Mouse (Mus musculus) lung, postnatal 4 days (tissue): Measurements from ENCODE around the gene Sparc.

Experiments used
- DNase-seq, 2 experiments: peaks; one replicate each; pipeline ENCODE4 v3.0.0; 2021

The Sparc gene

GRCm38 (mm10) chr11:55422978-55423377, at the start of gene Sparc:
TSS of gene Sparc (minus strand) at chr11:55423183.
- no peak for DNase-seq

GRCm38 (mm10) chr11:55471467-55471866, 48.5 kb upstream of the Sparc start:
- no peak for DNase-seq

DNA sequence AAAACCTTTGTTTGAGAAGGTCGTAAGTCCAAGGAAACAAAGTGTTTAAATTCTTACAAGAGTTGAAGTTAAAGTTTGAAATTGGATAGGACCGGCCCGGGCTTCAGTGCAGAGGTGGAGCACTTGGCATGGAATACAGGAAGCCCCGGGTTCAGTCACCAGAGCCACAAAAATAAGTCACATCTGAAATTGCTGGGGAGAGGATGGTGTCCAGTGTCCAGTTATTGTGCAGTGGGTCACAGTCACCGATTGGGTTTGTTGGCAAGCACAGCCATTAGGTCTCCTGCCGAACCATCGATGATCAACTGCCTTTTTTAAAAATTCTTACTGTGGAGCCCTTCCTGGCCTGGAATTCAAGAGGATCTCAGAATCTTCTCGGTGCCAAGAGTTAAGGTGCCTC, 47.8 kb upstream of the Sparc start:
- no peak for DNase-seq

GRCm38 (mm10) chr11:55469923-55470691, 47.1 kb upstream of the Sparc start:
- DNase-seq: no peak

GRCm38 (mm10) chr11:55469048-55469843, 46.3 kb upstream of the Sparc start, which contains the start of gene G3bp1:
TSS of gene G3bp1 (plus strand) at chr11:55469685.
- peak; percentile 100 for DNase-seq

DNA sequence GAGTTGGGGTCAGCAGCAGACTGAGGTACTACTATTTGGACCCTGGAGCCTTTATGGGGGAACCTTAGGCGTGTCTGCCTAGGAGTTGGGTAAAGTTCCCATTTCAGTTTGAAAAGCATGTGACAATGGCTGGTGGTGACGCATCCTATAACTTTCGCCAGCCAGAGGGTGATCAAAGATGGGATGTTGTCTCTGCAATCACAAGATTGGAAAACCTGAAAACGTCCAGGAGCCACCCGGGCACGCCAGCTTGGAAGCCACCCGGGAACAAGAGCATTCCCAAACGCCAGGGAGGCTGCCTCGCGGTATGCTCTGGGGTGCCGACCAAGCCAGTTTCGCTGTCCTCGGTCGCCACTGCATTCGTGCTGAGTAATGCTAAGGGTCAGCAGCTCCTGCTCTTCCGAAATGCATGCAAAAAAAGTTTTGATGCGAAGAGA, 45.6 kb upstream of the Sparc start:
- no peak for DNase-seq

DNA sequence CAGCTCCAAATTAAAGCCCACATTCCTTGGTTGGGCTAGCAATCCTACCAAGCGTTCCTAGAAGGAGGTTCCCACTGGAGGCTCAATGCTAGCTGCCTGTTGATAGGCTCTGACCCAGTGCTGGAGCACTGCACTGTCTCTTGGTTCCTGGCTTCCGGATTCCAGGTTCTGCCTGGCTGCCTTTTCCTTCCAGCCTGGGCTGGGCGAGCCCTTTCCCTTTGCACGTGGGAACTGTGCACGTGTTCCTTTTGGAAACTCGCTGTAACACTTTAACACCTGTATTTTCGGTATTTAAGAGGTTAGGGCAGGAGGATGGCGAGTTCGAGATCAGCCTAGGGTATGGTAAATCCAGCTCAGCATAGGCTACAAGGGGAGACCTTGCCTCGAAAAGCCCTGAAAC, 45.0 kb upstream of the Sparc start:
- DNase-seq: peak; percentile 22 to 43

DNA sequence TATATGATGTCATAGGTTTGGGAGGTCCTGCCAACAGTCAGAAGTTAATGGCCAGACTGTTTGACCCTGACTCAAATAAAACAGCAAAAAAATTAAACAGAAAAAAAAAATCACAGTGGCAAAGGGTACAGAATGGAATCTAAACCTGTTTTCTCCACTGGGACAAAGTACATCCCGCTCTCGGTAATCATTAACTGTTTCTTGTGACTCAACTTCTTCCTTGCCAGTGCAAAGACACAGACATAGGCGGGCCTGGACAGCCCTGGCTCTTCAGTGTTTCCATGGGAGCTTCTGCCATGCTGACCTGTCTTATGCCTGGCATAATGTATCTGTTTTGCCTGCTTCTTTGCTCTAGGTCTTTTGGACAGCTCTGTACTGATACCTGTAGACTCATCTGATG, 42.2 kb upstream of the Sparc start:
- DNase-seq: no peak

GRCm38 (mm10) chr11:55464707-55465106, 41.7 kb upstream of the Sparc start:
- DNase-seq: no peak

DNA sequence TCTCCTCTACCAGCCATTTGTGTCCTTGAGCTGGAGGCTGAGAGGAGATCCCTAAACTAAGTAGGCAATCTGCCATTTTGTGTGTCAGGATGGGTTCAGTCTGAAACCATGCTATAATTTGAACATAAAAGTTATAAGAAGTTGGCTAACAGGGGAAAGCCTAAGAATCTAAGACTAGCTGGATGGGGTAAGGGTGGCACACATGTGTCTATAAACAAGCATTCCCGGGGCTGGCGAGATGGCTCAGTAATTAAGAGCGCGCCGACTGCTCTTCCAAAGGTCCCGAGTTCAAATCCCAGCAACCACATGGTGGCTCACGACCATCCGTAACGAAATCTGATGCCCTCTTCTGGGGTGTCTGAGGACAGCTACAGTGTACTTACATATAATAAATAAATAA, 39.2 kb upstream of the Sparc start:
- DNase-seq: no peak

DNA sequence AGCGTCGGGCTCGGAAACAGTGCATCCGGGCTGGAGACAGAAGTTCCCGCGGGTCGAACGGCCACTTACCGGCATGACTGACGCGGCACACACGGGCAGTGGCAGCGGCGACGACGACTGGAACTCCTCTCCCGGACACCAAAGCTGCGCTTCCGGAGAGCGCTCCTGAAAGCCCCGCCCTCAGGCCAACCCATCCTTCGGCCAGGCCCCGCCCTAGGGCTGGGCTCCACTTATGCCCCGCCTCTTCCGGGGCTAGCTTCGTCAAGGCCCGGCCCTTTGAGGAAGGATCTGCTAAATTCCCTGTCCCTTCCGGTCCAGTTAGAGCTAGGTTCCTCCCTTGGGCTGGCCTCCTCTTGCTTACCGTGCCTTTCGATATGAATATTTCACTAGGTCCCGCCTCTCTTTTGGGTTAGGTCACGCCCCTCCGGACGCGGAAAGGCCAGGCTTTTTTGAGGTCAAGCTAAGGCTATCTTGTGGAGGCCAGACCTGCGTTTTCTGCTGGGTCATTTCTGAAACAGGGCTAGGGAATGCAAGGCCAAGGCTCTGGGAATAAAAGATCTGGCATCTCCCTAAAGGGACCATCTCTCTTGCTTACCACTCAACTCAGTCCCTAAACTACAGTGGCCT, 38.1 kb upstream of the Sparc start, which contains the start of gene Atox1:
Gene Atox1 (minus strand): TSS at position 221 of the 627 bp plus-strand sequence.
- DNase-seq: peak; percentile 96 to 98

DNA sequence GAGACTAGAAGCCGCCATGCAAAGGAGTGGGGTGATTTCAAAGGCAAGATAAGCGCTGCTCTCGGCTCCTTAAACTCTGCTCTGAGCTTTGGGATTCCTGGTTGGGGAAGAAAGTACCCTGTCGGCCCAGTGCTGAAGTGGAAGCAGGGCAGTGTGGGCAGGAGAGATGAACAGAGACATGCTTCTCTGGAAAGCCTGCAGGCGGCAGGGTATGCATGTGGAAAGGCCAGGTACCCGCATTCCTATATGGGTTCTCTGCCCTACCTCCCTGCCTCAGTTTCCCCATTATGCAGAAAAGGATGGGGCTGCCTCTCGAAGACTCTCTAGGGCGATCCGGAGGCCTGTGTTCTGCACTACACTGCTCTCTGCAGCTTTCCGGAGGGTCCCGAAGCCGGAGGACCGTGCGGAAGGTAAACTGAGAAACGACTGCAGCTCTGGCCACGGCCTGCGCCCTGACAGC, 37.6 kb upstream of the Sparc start:
- DNase-seq: no peak

DNA sequence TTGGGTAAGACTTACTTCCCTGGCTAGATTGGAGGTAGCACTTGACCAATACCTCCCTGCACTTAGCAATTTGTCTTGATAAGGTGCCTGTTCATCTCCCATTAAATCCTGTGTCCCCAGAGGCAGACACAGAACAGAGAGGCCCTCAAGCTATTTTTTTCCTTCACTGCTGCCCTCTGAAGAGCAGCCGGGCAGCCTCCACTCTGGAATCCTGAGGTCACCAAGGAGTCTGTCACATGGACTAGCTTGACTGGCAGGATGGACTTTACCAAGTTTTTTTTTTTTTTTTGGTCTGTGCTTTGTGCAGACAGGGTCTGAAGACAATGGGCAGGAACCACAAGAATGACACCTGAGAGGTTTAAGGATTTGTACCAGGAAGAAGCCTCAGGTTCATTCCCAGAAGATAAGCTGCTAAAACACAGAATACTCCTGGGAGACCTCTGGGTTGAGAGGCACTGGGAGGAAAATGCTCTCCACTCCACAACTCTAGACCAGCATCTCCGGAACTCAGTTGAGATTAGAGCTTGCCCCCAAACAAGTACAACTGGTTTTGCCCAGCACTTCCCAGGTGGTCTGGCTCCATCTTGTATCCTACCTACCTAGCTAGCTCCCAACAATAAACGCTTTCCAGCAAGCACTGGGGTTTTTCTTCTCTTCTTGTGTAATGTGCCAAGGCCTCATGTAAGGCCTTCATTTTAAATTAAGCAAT, 37.0 kb upstream of the Sparc start:
- no peak for DNase-seq

- no peak for DNase-seq
These were observed 35.5 kb upstream of the Sparc start for GRCm38 (mm10) chr11:55458501-55458900.

- DNase-seq: no peak
These were observed 32.2 kb upstream of the Sparc start for GRCm38 (mm10) chr11:55455166-55455565.

DNA sequence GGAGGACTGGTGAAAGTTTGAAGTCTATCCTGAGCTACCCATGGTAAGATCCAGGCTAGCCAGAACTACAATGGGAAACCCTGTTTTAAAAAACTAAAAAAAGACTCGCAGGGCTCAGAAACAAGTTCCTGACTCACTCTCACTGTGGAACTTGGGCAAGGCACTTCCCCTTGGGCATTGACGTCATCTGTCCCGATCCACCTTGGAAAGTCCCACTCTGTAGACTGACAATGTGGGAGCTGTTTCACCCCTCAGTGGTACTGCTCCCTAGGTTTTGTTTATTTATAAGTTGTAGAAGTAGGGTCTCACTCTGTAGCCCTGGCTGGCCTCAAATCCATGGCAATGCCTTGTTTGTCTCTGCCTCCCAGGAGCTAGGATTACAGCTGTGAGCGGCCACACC, 30.7 kb upstream of the Sparc start:
- no peak for DNase-seq

- DNase-seq: no peak
These were observed 27.3 kb upstream of the Sparc start for GRCm38 (mm10) chr11:55450311-55450710.

DNA sequence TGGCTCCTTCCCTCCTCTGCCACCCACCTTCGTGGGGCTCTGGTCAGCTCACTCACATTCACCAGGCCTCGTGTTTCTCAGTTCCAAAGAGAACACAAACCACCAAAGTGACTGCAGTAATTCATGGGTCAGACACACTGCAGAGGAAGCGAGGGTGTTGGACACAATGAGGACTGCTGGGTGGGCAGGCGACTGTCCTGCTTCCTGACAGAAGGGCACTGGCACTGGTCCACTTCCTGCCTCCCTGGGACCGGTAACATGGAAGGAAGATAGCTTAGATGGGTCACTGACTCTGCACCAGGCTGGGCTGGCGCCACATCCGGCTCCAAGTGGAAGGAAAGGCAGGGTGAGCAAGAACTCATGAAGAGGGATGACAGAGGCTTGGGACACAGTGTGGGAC, 26.5 kb upstream of the Sparc start:
- peak; percentile 59 to 80 for DNase-seq

DNA sequence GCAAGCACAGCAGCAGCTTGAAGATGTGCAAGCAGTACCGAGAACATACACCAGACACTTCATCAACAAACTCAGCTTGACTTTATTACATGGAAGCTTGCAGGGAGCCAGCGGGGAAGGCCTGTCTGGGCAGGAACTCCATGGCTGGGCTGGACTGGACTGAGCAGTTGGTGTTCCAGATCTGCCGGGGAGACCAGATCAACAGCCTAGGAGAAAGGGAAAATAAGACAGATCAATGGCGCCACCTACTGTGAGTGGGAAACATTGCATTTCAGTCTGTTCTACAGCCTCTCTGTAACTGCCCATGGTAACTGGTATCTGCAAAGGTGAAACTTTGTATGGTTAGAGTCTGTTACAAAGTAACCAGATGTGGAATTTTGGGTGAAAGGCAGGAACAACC, 23.6 kb upstream of the Sparc start:
- DNase-seq: peak; percentile 86 to 89

- peak in 1 of 2 experiments; percentile 61 for DNase-seq
These were observed 21.8 kb upstream of the Sparc start for GRCm38 (mm10) chr11:55444772-55445171.

- no peak for DNase-seq
These were observed 16.7 kb upstream of the Sparc start for GRCm38 (mm10) chr11:55439718-55440117.

- DNase-seq: no peak
These were observed 15.0 kb upstream of the Sparc start for GRCm38 (mm10) chr11:55438031-55438430.

- no peak for DNase-seq
These were observed 13.1 kb upstream of the Sparc start for GRCm38 (mm10) chr11:55436089-55436488.
